Mouse (Mus musculus) limb, embryonic 11.5 days (tissue): ENCODE data around the gene Tex19.1. TPM values are rescaled to one million over a fixed set of nuclear protein-coding genes. Genes with fewer than 3 reads are reported as not detected.

Experiments
- ATAC-seq: fragments of 200-750 bp; cut with Nextera tagmentation; 2 replicates; pipeline ENCODE4 v1.8.0; 2017; ENCODE audit warnings: low read depth; ENCODE audit not compliant: insufficient number of reproducible peaks, low FRiP score, low TSS enrichment
- DNase-seq: peaks from one replicate; pipeline ENCODE4 v3.0.0-alpha.2; 2015; ENCODE audit warnings: low spot score
- H3K27ac ChIP-seq: fragments of 300-500 bp; sonication (generic); replicated peaks from 2 replicates; pipeline ENCODE4 v1.5.1; 2014; ENCODE audit warnings: low read depth, mild to moderate bottlenecking, low read length
- H3K27me3 ChIP-seq: fragments of 300-500 bp; sonication (generic); 2 replicates; pipeline ENCODE4 v1.6.1; 2014; ENCODE audit warnings: mild to moderate bottlenecking, low read length, mixed read lengths; ENCODE audit not compliant: control insufficient read depth, insufficient read depth
- H3K36me3 ChIP-seq: fragments of 300-500 bp; sonication (generic); 2 replicates; pipeline ENCODE4 v1.6.1; 2014; ENCODE audit warnings: mild to moderate bottlenecking, low read length, moderate library complexity, mixed read lengths; ENCODE audit not compliant: control insufficient read depth, insufficient read depth
- H3K4me1 ChIP-seq: fragments of 300-500 bp; sonication (generic); 2 replicates; pipeline ENCODE4 v1.6.1; 2014; ENCODE audit warnings: low read length, mixed read lengths; ENCODE audit not compliant: control insufficient read depth, insufficient read depth
- H3K4me2 ChIP-seq: fragments of 300-500 bp; sonication (generic); 2 replicates; pipeline ENCODE4 v1.6.1; 2014; ENCODE audit warnings: low read depth, mild to moderate bottlenecking, moderate library complexity; ENCODE audit not compliant: severe bottlenecking
- H3K4me3 ChIP-seq: fragments of 300-500 bp; sonication (generic); 2 replicates; pipeline ENCODE4 v1.5.1; 2014; ENCODE audit warnings: low read depth, low read length
- H3K9ac ChIP-seq: fragments of 300-500 bp; sonication (generic); 2 replicates; pipeline ENCODE4 v1.6.1; 2014; ENCODE audit warnings: mild to moderate bottlenecking, low read length
- H3K9me3 ChIP-seq: fragments of 300-500 bp; sonication (generic); 2 replicates; pipeline ENCODE4 v1.6.1; 2016; ENCODE audit warnings: low read length; ENCODE audit not compliant: control insufficient read depth
- WGBS: fragments of 180-500 bp; shearing (Covaris S2); extraction: QIAGEN DNeasy Blood & Tissue Kit; methylation state at CpG from one replicate; pipeline ENCODE4 v1.1.7; 2014; 5-methylcytosine and 5-hydroxymethylcytosine counted together
- polyA plus RNA-seq: library from polyadenylated mRNA; unstranded; fragments of >200 nt; fragmentation: Nextera tagmentation; extraction: Ambion mirVana; gene quantifications from 2 replicates; pipeline ENCODE4 v1.2.1, GENCODE M21; 2014

Tex19.1 gene
- polyA plus RNA-seq, 1 experiment from 2014 or later: 0.21 TPM

GRCm38 (mm10) chr11:121193415-121193814 is 47.5 kb downstream of the Tex19.1 start:
- Histone ChIP-seq H3K9ac (no peak overlapping the region), H3K27ac (no peak overlapping the region), H3K4me3 (no peak overlapping the region), H3K27me3 (no peaks in the 10 kb centered on the region), H3K9me3 (no peaks in the 10 kb centered on the region), H3K4me2 (no peak overlapping the region), H3K4me1 (no peaks in the 10 kb centered on the region), H3K36me3 (no peaks in the 10 kb centered on the region)
- ATAC-seq (no peak), DNase-seq (no peak)
- 81% methylated on average over 3 of the region's 3 CpGs for WGBS

Other genes with a start within 250 kb of the Tex19.1 start
- gene Ccdc57, start 213.3 kb upstream of the Tex19.1 start, polyA plus RNA-seq: 5.0 and 5.1 TPM in 2 replicates
- 48.2 and 58.1 TPM in 2 replicates for gene Slc16a3, start 197.7 kb upstream of the Tex19.1 start, polyA plus RNA-seq
- gene Csnk1d, start 154.8 kb upstream of the Tex19.1 start, polyA plus RNA-seq: 67.1 and 84.5 TPM in 2 replicates
- 0.47 TPM in 1 of 2 replicates, not detected in the other for gene Cd7, start 106.7 kb upstream of the Tex19.1 start, polyA plus RNA-seq
- not detected in 2 replicates for gene Sectm1b, start 82.6 kb upstream of the Tex19.1 start, polyA plus RNA-seq
- not detected in 2 replicates for gene Sectm1a, start 64.9 kb upstream of the Tex19.1 start, polyA plus RNA-seq
- not detected in 2 replicates for gene Tex19.2, start 27.5 kb upstream of the Tex19.1 start, polyA plus RNA-seq
- gene Uts2r, start 14.1 kb downstream of the Tex19.1 start, polyA plus RNA-seq: 0.14 TPM in 1 of 2 replicates, not detected in the other
- 6.5 and 6.6 TPM in 2 replicates for gene Hexdc, start 58.3 kb downstream of the Tex19.1 start, polyA plus RNA-seq
- 13.4 and 15.3 TPM in 2 replicates for gene Ogfod3, start 58.6 kb downstream of the Tex19.1 start, polyA plus RNA-seq
- gene Cybc1, start 83.2 kb downstream of the Tex19.1 start, polyA plus RNA-seq: 35.0 and 36.7 TPM in 2 replicates
- 60.1 and 68.8 TPM in 2 replicates for gene Narf, start 91.1 kb downstream of the Tex19.1 start, polyA plus RNA-seq
- gene Foxk2, start 113.8 kb downstream of the Tex19.1 start, polyA plus RNA-seq: 13.6 and 16.1 TPM in 2 replicates
- gene Wdr45b, start 208.3 kb downstream of the Tex19.1 start, polyA plus RNA-seq: 110 and 116 TPM in 2 replicates
- gene Rab40b, start 242.1 kb downstream of the Tex19.1 start, polyA plus RNA-seq: 2.5 and 3.3 TPM in 2 replicates